Mouse (Mus musculus): Measurements from ENCODE around the gene Nup88.

- no peak for TF ChIP-seq TAL1 (IDR thresholded peaks at IDR 0.05; ENCODE audit: low read length)
- no peak for TF ChIP-seq GATA1 (IDR thresholded peaks at IDR 0.05; ENCODE audit: low read length)
These were observed 11.2 kb upstream of the Nup88 start for GRCm38 (mm10) chr11:70980751-70981510.

Measured in erythroblast, embryonic 14.5 days (primary cell).